Mouse (Mus musculus) bone marrow, adult 2 months (tissue): ENCODE results near the gene Klhl11.

ENCODE experiments used
- CTCF ChIP-seq: fragments of 200-500 bp; IDR thresholded peaks from 2 replicates; pipeline ENCODE4 v1.5.1; 2011; ENCODE audit warnings: low read length, control low read depth; ENCODE audit not compliant: control insufficient read depth, insufficient read depth
- POLR2A ChIP-seq: fragments of 200-500 bp; IDR thresholded peaks from 2 replicates; pipeline ENCODE4 v1.6.1; 2011; ENCODE audit warnings: low read depth, mild to moderate bottlenecking, control low read depth, low read length, borderline replicate concordance; ENCODE audit not compliant: control insufficient read depth

DNA sequence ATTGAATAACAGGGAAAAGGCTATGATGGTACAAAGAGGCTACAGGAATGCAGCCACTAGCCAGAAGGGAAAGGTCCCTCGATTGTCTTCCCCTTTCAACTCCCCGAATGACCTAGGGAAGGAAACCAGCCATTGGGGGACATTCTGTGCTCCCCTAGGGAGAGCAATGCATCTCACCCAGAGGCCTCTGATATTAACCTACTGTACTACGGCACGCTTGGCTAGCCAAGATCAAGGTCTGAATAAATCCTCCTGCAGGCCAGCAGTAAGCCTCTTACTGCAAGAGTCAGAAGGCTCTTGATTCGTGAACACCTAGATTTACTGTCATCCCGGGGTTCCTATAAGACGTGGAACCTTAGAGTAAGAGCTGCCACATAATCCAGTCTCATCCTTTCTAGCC is 28.1 kb upstream of the Klhl11 start:
- no peak for TF ChIP-seq CTCF
- no peak for TF ChIP-seq POLR2A
